Mouse (Mus musculus) megakaryocyte, embryonic 14.5 days (primary cell): ENCODE data around the gene Otud7a.

Source experiments
- FLI1 ChIP-seq: IDR thresholded peaks from 2 replicates; pipeline ENCODE4 v1.6.1; 2012; ENCODE audit warnings: low read length, inconsistent platforms, mixed read lengths
- GATA1 ChIP-seq: IDR thresholded peaks from 3 replicates; pipeline ENCODE4 v1.6.1; 2012; ENCODE audit warnings: mixed read lengths, low read length, inconsistent platforms, borderline replicate concordance

DNA sequence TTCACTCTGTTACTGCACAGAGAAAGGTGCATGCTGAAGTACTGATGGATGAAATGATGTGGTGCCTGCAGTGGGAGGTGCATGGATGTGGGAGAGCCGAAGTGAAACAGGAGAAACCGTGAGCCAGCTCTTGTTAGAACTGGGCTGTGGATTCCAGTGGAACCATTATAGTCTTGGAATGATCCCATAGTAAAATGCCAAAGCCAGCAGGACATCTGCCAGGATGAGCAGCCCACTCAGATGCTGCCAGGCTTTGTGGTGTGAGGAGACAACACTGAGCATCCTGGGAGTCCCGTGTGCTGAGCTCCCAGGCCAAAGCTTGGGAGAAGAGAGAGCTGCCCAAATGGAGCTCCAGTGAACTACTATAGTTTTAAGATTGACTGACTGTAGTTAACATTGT, 220.9 kb downstream of the Otud7a start:
- TF ChIP-seq GATA1 (no peak), FLI1 (no peak)
